8 mouse cellular contexts compared by ENCODE assay signal in the genomic region with DNA sequence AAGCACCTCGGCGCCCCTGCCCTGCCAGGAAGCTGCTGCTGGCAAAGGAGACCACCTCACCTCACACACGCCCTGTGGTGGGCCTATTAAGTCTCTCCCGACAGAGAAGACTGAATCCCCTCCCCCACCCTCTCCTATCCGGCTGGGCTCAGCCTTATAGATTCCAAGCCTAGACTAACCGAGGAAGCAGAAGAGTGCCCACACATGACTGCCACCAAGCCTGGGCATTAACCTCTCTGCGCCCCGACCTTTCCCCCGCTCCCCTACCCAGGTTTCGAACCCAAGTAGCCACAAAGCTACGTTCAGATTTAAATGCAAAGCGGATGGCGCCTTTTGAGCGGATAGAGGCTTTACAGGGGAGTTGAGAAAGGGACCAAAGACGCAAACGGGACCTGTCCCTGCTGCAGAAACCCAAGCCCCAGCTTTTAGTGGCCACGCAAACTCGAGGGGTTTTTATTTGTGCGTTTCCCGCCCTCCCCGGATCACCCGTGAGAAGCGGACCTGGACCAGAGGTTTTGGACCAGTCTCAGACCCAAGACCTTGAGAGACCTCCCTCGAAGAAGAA. TPM values are rescaled to one million over a fixed set of nuclear protein-coding genes. Genes with fewer than 3 reads are reported as not detected.
DNase-seq lines count a peak whose midpoint lies in the region; ATAC-seq and TF ChIP-seq lines count a peak whose summit lies in the region.

No protein-coding gene starts in this region.

- no peak for DNase-seq in adrenal gland, postnatal 25 days
- DNase-seq in left cerebral cortex, postnatal 36 days (ENCODE audit: low spot score in 2 of 2) = no peak
- DNase-seq in cerebellum, postnatal 36 days = no peak

- no peaks in the 10 kb centered on the region for H3K4me1 ChIP-seq in erythroblast, embryonic 14.5 days (ENCODE audit: control insufficient read depth)
- peaks cover 58% of the 10 kb centered on the region for H3K4me1 ChIP-seq in forebrain, embryonic 13.5 days
- no peaks in the 10 kb centered on the region; the same call in 1 of the 2 replicates for H3K4me1 ChIP-seq in liver, embryonic 16.5 days (ENCODE audit: control insufficient read depth, low read depth, low read length)

- H3K79me2 ChIP-seq in C2C12 (ENCODE audit: control insufficient read depth, insufficient read depth) = peaks cover 44% of the 10 kb centered on the region

- H3K36me3 ChIP-seq in erythroblast, embryonic 14.5 days (ENCODE audit: control insufficient read depth) = no peaks in the 10 kb centered on the region
- H3K36me3 ChIP-seq in C2C12 (ENCODE audit: control insufficient read depth, insufficient read depth) = no peaks in the 10 kb centered on the region
- H3K36me3 ChIP-seq in forebrain, embryonic 13.5 days (ENCODE audit: poor library complexity, severe bottlenecking) = no peaks in the 10 kb centered on the region
- no peaks in the 10 kb centered on the region for H3K36me3 ChIP-seq in liver, embryonic 16.5 days (ENCODE audit: control insufficient read depth, insufficient read depth)

- peak overlapping the region; percentile 92; the same call in 1 of the 2 replicates for H3K27ac ChIP-seq in forebrain, embryonic 13.5 days
- H3K27ac ChIP-seq in liver, embryonic 16.5 days (ENCODE audit: low read length) = no peak overlapping the region

- WGBS in forebrain, embryonic 13.5 days = 4% methylated on average over 24 of the region's 24 CpGs
- 8% methylated on average over 24 of the region's 24 CpGs for WGBS in liver, embryonic 16.5 days (ENCODE audit: insufficient replicate concordance)

- H3K4me3 ChIP-seq in erythroblast, embryonic 14.5 days (replicated peaks) = peak overlapping the region; percentile 23
- H3K4me3 ChIP-seq in C2C12 (ENCODE audit: insufficient read depth, poor library complexity, severe bottlenecking) = peak overlapping the region; percentile 34
- H3K4me3 ChIP-seq in forebrain, embryonic 13.5 days = peak overlapping the region; percentile 60
- peak overlapping the region; percentile 56 for H3K4me3 ChIP-seq in liver, embryonic 16.5 days (ENCODE audit: low read depth, low read length)

- peaks cover 2% of the 10 kb centered on the region for H3K79me3 ChIP-seq in C2C12 (ENCODE audit: low read depth)

- H3K27me3 ChIP-seq in erythroblast, embryonic 14.5 days (ENCODE audit: control insufficient read depth) = peaks cover 97% of the 10 kb centered on the region
- no peaks in the 10 kb centered on the region for H3K27me3 ChIP-seq in C2C12 (ENCODE audit: control insufficient read depth, insufficient read depth, insufficient read length)
- H3K27me3 ChIP-seq in forebrain, embryonic 13.5 days = peaks cover 78% of the 10 kb centered on the region
- peaks cover 74% of the 10 kb centered on the region for H3K27me3 ChIP-seq in liver, embryonic 16.5 days (ENCODE audit: control insufficient read depth, insufficient read depth, low read depth, low read length)

- no peaks in the 10 kb centered on the region for H3K9me3 ChIP-seq in erythroblast, embryonic 14.5 days (ENCODE audit: control insufficient read depth, low read length)
- no peaks in the 10 kb centered on the region for H3K9me3 ChIP-seq in forebrain, embryonic 13.5 days (replicated peaks)
- no peaks in the 10 kb centered on the region for H3K9me3 ChIP-seq in liver, embryonic 16.5 days (replicated peaks; ENCODE audit: control insufficient read depth, low read length)

- TF ChIP-seq CTCF in C2C12 (IDR thresholded peaks at IDR 0.05; ENCODE audit: control insufficient read depth, insufficient read depth, insufficient read length) = no peak

- peak overlapping the region; percentile 65 for H3K4me2 ChIP-seq in forebrain, embryonic 13.5 days
- peak overlapping the region; percentile 53 for H3K4me2 ChIP-seq in liver, embryonic 16.5 days (ENCODE audit: low read depth, low read length)

- H3ac ChIP-seq in C2C12 (ENCODE audit: control insufficient read depth, insufficient read length, low read depth) = peak overlapping the region; percentile 50

- peak overlapping the region; percentile 84 for H3K9ac ChIP-seq in forebrain, embryonic 13.5 days
- H3K9ac ChIP-seq in liver, embryonic 16.5 days (ENCODE audit: low read depth, low read length) = no peak overlapping the region

- intact Hi-C loops in left cerebral cortex, postnatal 36 days (cut with DNase I) = no loop called here

- no peak for ATAC-seq in erythroblast, adult 5-6 weeks (replicated peaks; ENCODE audit: low FRiP score, poor library complexity, severe bottlenecking)
- ATAC-seq in forebrain, embryonic 13.5 days = no peak; the same call in 1 of the 2 replicates
- no peak for ATAC-seq in liver, embryonic 16.5 days (ENCODE audit: low read depth)

TF ChIP-seq in C2C12, 6 proteins besides CTCF, POLR2A, EP300 and RAD21:
- no peak for TF ChIP-seq FOSL1 (IDR thresholded peaks at IDR 0.05; ENCODE audit: insufficient read depth, low read length, poor library complexity, severe bottlenecking)

RNA-seq across cellular contexts. Expression of a gene that starts 33.0 kb away (rescaled TPM):
- 0.63 and 0.66 TPM in 2 replicates for polyA plus RNA-seq in erythroblast, embryonic 14.5 days (2012)
- total RNA-seq in erythroblast, adult 5-6 weeks (2015; ENCODE audit: low replicate concordance) = 11.0 and 11.9 TPM in 2 replicates
- 8.7 and 9.8 TPM in 2 replicates for total RNA-seq in erythroblast, adult 5-6 weeks (2017; ENCODE audit: low replicate concordance)
- 15.2 TPM for polyA plus RNA-seq in C2C12 (2012; fragmentation: generic; extraction: Trizol)
- 16.2 and 18.8 TPM in 2 replicates for polyA plus RNA-seq in forebrain, embryonic 13.5 days (2015; fragmentation: Nextera tagmentation; extraction: Ambion mirVana)
- 4.5 and 4.9 TPM in 2 replicates for polyA plus RNA-seq in liver, embryonic 16.5 days (2015; fragmentation: Nextera tagmentation; extraction: Ambion mirVana)
- 22.0 and 22.7 TPM in 2 replicates for total RNA-seq in adrenal gland, postnatal 25 days (2021)
- 10 to 100 TPM; 24.9 to 32.1 TPM for total RNA-seq in left cerebral cortex, postnatal 36 days (2021)
